Mouse (Mus musculus): ENCODE data around the gene Dclk1. TPM values are rescaled to one million over a fixed set of nuclear protein-coding genes. Genes with fewer than 3 reads are reported as not detected.

Gene Dclk1
- polyA plus RNA-seq, 2 experiments = 0.04 to 0.08 TPM

DNA sequence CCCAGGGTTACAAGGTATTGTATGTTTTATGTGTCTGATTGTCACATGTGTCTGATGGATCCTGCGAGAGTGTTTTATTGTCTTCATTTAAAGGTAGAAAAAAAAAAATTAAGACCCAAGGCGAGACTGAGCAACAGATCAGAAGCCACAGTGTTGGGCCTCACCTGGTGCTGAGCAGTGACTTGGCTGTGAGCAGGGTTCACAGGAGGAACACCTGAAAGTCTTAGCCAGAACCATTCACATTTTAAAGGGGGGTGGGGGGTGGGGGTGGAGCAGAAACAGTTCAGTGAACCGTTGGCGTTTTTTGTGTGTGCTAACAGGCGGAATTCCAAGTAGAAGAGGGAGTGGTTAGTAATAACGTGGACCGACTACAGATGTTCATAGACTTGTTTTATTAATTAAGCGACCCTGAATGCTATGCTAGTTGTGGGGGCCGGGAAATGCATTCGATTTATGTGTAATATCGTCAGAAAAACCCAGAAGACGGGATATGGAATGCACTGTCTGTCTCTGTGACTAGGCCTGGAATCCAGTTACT lies 345.3 kb downstream of the Dclk1 start:
- Histone ChIP-seq H3K27me3 (ENCODE audit: control insufficient read depth, insufficient read depth, low read length) (no peaks in the 10 kb centered on the region), H3K27ac (no peak overlapping the region), H3K9me3 (ENCODE audit: control insufficient read depth, low read length) (no peaks in the 10 kb centered on the region), H3K9ac (replicated peaks) (no peak overlapping the region), H3K4me1 (replicated peaks; ENCODE audit: control insufficient read depth in 2 of 2, insufficient read depth in 2 of 2, low read length in 1 of 2) (no peaks in the 10 kb centered on the region), H3K36me3 (replicated peaks; ENCODE audit: control insufficient read depth, insufficient read depth, low read depth) (no peaks in the 10 kb centered on the region), H3K4me3 (ENCODE audit: insufficient read depth in 1 of 2, low read depth in 2 of 2, low read length in 2 of 2) (no peak overlapping the region), H3K4me2 (ENCODE audit: low read depth) (no peak overlapping the region)
- ATAC-seq (ENCODE audit: insufficient read depth) (no peak), DNase-seq (ENCODE audit: low read depth in 3 of 3, low spot score in 3 of 3) (no peak)
- no peak for TF ChIP-seq EP300 (IDR thresholded peaks at IDR 0.05; ENCODE audit: low read depth)
- TF ChIP-seq CTCF (IDR thresholded peaks at IDR 0.05; ENCODE audit: low read depth) = no peak
- 56% methylated on average over 12 of the region's 12 CpGs for WGBS (ENCODE audit: insufficient replicate concordance)

DNA sequence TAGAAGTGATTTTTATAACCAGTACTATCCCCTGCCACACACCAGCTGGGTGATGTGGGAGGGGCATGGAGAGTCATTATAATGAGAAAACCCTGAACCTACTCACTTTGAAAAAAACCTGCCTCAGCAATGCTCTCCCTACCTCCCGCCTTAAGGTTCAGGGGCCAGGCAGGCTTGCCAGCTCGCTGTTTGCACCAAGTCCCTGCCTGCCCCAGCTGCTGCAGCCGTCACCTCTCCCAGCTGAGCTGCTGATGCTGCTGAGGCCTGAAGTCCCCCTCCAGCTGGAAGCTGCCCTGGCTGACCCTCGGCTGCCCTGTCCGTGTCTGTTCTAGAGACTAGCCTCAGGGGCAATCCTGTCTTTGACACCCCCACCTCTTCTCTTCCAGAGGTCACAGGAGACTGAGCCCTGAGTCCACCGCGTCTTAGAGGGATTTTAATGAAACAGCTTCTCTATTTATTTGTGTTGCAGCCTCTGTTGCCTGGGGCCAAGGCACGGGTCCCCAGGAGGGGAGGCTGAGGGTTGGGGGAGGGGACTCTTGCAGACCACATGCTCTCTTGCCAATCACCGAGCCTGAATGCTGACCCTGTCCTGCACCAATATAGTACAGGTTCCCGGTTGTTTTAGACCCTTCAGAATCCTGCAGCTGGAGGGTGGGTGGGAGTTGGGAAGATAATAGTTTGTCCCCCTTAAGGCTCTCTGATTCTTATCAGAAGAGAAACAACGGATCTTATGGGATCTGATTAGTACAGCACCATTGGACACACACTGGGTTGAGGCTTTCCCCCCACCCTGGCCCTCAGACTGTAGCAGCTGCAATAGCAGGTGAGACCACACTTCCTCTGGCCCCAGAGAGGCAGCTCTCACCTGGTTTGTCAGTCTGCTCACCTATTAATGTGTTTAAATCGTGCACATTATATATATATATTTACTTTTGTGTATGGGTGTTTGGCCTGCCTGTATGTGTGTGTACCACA lies 346.1 kb downstream of the Dclk1 start:
- Histone ChIP-seq H3K27ac (no peak overlapping the region), H3K4me1 (replicated peaks; ENCODE audit: control insufficient read depth in 2 of 2, insufficient read depth in 2 of 2, low read length in 1 of 2) (no peaks in the 10 kb centered on the region), H3K4me3 (ENCODE audit: insufficient read depth in 1 of 2, low read depth in 2 of 2, low read length in 2 of 2) (no peak overlapping the region), H3K9me3 (ENCODE audit: control insufficient read depth, low read length) (no peaks in the 10 kb centered on the region), H3K27me3 (ENCODE audit: control insufficient read depth, insufficient read depth, low read length) (no peaks in the 10 kb centered on the region), H3K36me3 (replicated peaks; ENCODE audit: control insufficient read depth, insufficient read depth, low read depth) (no peaks in the 10 kb centered on the region), H3K4me2 (ENCODE audit: low read depth) (no peak overlapping the region), H3K9ac (replicated peaks) (no peak overlapping the region)
- TF ChIP-seq EP300 (IDR thresholded peaks at IDR 0.05; ENCODE audit: low read depth) (no peak), CTCF (IDR thresholded peaks at IDR 0.05; ENCODE audit: low read depth) (no peak)
- no peak for DNase-seq (ENCODE audit: low read depth in 3 of 3, low spot score in 3 of 3)
- no peak for ATAC-seq (ENCODE audit: insufficient read depth)
- 37% methylated on average over 12 of the region's 12 CpGs for WGBS (ENCODE audit: insufficient replicate concordance)

Other genes with a start within 250 kb of the Dclk1 start
- gene Ccna1, start 186.9 kb upstream of the Dclk1 start, polyA plus RNA-seq (2012; rRNA removed) = 0.20 and 0.28 TPM in 2 replicates
- 0.14 and 0.30 TPM in 2 replicates for gene Ccna1, start 186.9 kb upstream of the Dclk1 start, polyA plus RNA-seq (2014; fragmentation: Nextera tagmentation; extraction: Ambion mirVana)
- 3.1 and 3.9 TPM in 2 replicates for gene Spg20, start 130.3 kb upstream of the Dclk1 start, polyA plus RNA-seq (2012; rRNA removed)
- gene Spg20, start 130.3 kb upstream of the Dclk1 start, polyA plus RNA-seq (2014; fragmentation: Nextera tagmentation; extraction: Ambion mirVana) = 6.0 and 7.7 TPM in 2 replicates
- gene Ccdc169, start 105.0 kb upstream of the Dclk1 start, polyA plus RNA-seq (2012; rRNA removed) = 0.02 TPM in 1 of 2 replicates, not detected in the other
- gene Ccdc169, start 105.0 kb upstream of the Dclk1 start, polyA plus RNA-seq (2014; fragmentation: Nextera tagmentation; extraction: Ambion mirVana) = not detected in 2 replicates
- not detected in 2 replicates for gene Sohlh2, start 60.3 kb upstream of the Dclk1 start, polyA plus RNA-seq (2012; rRNA removed)
- not detected in 2 replicates for gene Sohlh2, start 60.3 kb upstream of the Dclk1 start, polyA plus RNA-seq (2014; fragmentation: Nextera tagmentation; extraction: Ambion mirVana)
- gene Gm21954, start 229.8 kb downstream of the Dclk1 start, polyA plus RNA-seq (2012; rRNA removed) = not detected in 2 replicates
- gene Gm21954, start 229.8 kb downstream of the Dclk1 start, polyA plus RNA-seq (2014; fragmentation: Nextera tagmentation; extraction: Ambion mirVana) = not detected in 2 replicates

All from liver, embryonic 14.5 days (tissue).